Mouse (Mus musculus): ENCODE results near the gene Map7d3. TPM values are rescaled to one million over a fixed set of nuclear protein-coding genes. Genes with fewer than 3 reads are reported as not detected.

The Map7d3 gene
- polyA plus RNA-seq, 1 experiment from 2014 or later: 1.5 TPM

Other genes starting within 250 kb of the Map7d3 start
- 28.7 and 32.5 TPM in 2 replicates for gene Mmgt1, start 224.3 kb downstream of the Map7d3 start, polyA plus RNA-seq (2015; fragmentation: Nextera tagmentation; extraction: Ambion mirVana)
- 13.1 and 13.5 TPM in 2 replicates for gene Slc9a6, start 212.6 kb downstream of the Map7d3 start, polyA plus RNA-seq (2015; fragmentation: Nextera tagmentation; extraction: Ambion mirVana)
- gene Fhl1, start 90.5 kb downstream of the Map7d3 start, polyA plus RNA-seq (2015; fragmentation: Nextera tagmentation; extraction: Ambion mirVana): 98.0 and 110 TPM in 2 replicates
- gene Adgrg4, start 47.8 kb upstream of the Map7d3 start, polyA plus RNA-seq (2015; fragmentation: Nextera tagmentation; extraction: Ambion mirVana): 0.11 TPM in 1 of 2 replicates, not detected in the other
- not detected in 2 replicates for gene Brs3, start 220.7 kb upstream of the Map7d3 start, polyA plus RNA-seq (2015; fragmentation: Nextera tagmentation; extraction: Ambion mirVana)
- gene Htatsf1, start 231.3 kb upstream of the Map7d3 start, polyA plus RNA-seq (2015; fragmentation: Nextera tagmentation; extraction: Ambion mirVana): 63.9 and 65.8 TPM in 2 replicates